Mouse (Mus musculus) liver, embryonic 11.5 days (tissue): ENCODE data around the gene Olfr114. TPM values are rescaled to one million over a fixed set of nuclear protein-coding genes. Genes with fewer than 3 reads are reported as not detected.

Experiments used
- ATAC-seq: fragments of 200-750 bp; cut with Nextera tagmentation; replicated peaks from 2 replicates; pipeline ENCODE4 v1.8.0; 2017; ENCODE audit warnings: moderate number of reproducible peaks, mild to moderate bottlenecking, moderate TSS enrichment, moderate library complexity; ENCODE audit not compliant: low FRiP score
- DNase-seq: peaks from one replicate; pipeline ENCODE4 v3.0.0-alpha.2; 2017; ENCODE audit warnings: low spot score
- H3K27ac ChIP-seq: fragments of 300-500 bp; sonication (generic); 2 replicates; pipeline ENCODE4 v1.5.1; 2014; ENCODE audit warnings: mild to moderate bottlenecking, low read depth, low read length, control low read depth
- H3K27me3 ChIP-seq: fragments of 300-500 bp; sonication (generic); replicated peaks from 2 replicates; pipeline ENCODE4 v1.6.1; 2014; ENCODE audit warnings: low read length, mixed read lengths; ENCODE audit not compliant: control insufficient read depth, insufficient read depth
- H3K36me3 ChIP-seq: fragments of 300-500 bp; sonication (generic); 2 replicates; pipeline ENCODE4 v1.6.1; 2014; ENCODE audit warnings: mild to moderate bottlenecking, low read length, moderate library complexity, mixed read lengths; ENCODE audit not compliant: control insufficient read depth, insufficient read depth
- H3K4me1 ChIP-seq: fragments of 300-500 bp; sonication (generic); replicated peaks from 2 replicates; pipeline ENCODE4 v1.6.1; 2014; ENCODE audit warnings: low read length, mixed read lengths; ENCODE audit not compliant: control insufficient read depth, insufficient read depth
- H3K4me2 ChIP-seq: fragments of 300-500 bp; sonication (generic); 2 replicates; pipeline ENCODE4 v1.6.1; 2014; ENCODE audit warnings: mild to moderate bottlenecking, control low read depth, moderate library complexity
- H3K4me3 ChIP-seq: fragments of 300-500 bp; sonication (generic); 2 replicates; pipeline ENCODE4 v1.5.1; 2014; ENCODE audit warnings: low read depth, low read length, control low read depth
- H3K9ac ChIP-seq: fragments of 300-500 bp; sonication (generic); 2 replicates; pipeline ENCODE4 v1.6.1; 2014; ENCODE audit warnings: low read depth, low read length, control low read depth
- H3K9me3 ChIP-seq: fragments of 300-500 bp; sonication (generic); 2 replicates; pipeline ENCODE4 v1.6.1; 2016; ENCODE audit warnings: low read length, inconsistent platforms, mixed read lengths; ENCODE audit not compliant: control insufficient read depth
- WGBS: fragments of 180-500 bp; shearing (Covaris S2); extraction: QIAGEN DNeasy Blood & Tissue Kit; methylation state at CpG from one replicate; pipeline ENCODE4 v1.1.7; 2014; 5-methylcytosine and 5-hydroxymethylcytosine counted together
- polyA plus RNA-seq: library from polyadenylated mRNA; unstranded; fragments of >200 nt; fragmentation: Nextera tagmentation; extraction: Ambion mirVana; gene quantifications from 2 replicates; pipeline ENCODE4 v1.2.1, GENCODE M21; 2014

Olfr114 gene
- polyA plus RNA-seq: not detected in 2 replicates

GRCm38 (mm10) chr17:37592643-37593042, at the start of gene Olfr114:
Gene Olfr114 (minus strand): TSS chr17:37592743.
- ATAC-seq (no peak), DNase-seq (no peak)
- Histone ChIP-seq H3K4me2 (no peak within 1 kb of the TSS), H3K36me3 (no peaks in the 10 kb centered on the region), H3K4me3 (no peak within 1 kb of the TSS), H3K9ac (no peak within 1 kb of the TSS), H3K9me3 (no peaks in the 10 kb centered on the region), H3K27ac (no peak within 1 kb of the TSS), H3K27me3 (no peaks in the 10 kb centered on the region), H3K4me1 (no peaks in the 10 kb centered on the region)

- H3K4me3 ChIP-seq: no peak within 1 kb of the TSS
- no peaks in the 10 kb centered on the region for H3K36me3 ChIP-seq
- no peaks in the 10 kb centered on the region for H3K4me1 ChIP-seq
- 78% methylated on average over 2 of the region's 2 CpGs for WGBS
- no peak for ATAC-seq
- H3K9ac ChIP-seq: no peak within 1 kb of the TSS
- H3K9me3 ChIP-seq: peaks cover 3% of the 10 kb centered on the region; the same call in 1 of the 2 replicates
- no peak within 1 kb of the TSS for H3K27ac ChIP-seq
- DNase-seq: no peak
- H3K4me2 ChIP-seq: no peak within 1 kb of the TSS
- no peaks in the 10 kb centered on the region for H3K27me3 ChIP-seq
Observed at GRCm38 (mm10) chr17:37627009-37627408, 34.5 kb upstream of the Olfr114 start, which contains the start of the genes Olfr115 and Olfr116. Gene Olfr115 (minus strand): TSS chr17:37627109. Gene Olfr116 (minus strand): TSS chr17:37627199.

- DNase-seq: no peak
Observed at GRCm38 (mm10) chr17:37577563-37577962, 15.0 kb downstream of the Olfr114 start, which contains the start of gene Olfr113. Gene Olfr113 (minus strand): TSS chr17:37577663.

DNA sequence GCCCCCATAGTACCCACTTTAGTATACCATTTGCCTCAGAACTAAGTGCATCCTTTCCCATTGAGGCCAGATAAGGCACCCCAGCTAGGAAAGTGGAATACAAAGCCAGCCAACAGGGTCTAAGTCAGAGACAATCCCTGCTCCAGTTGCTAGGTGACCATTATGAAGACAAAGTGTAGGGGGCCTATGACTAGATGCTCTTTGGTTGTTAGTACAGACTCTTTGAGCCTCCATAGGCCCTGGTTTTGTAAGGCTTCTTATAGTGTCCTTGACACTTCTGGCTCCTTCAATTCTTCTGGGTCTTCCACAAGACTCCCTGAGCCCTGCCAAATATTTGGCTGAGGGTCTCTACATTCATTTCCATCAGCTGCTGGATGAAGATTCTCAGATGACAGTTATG, 23.2 kb downstream of the Olfr114 start, which contains the start of gene Olfr112:
Olfr112 (minus strand) TSS at position 101 of the 400 bp plus-strand sequence.
- no peaks in the 10 kb centered on the region for H3K27me3 ChIP-seq

More at GRCm38 (mm10) chr17:37577563-37577962, 15.0 kb downstream of the Olfr114 start, which contains the start of gene Olfr113:
- Histone ChIP-seq H3K4me3 (no peak within 1 kb of the TSS), H3K4me1 (no peaks in the 10 kb centered on the region), H3K36me3 (no peaks in the 10 kb centered on the region), H3K27me3 (no peaks in the 10 kb centered on the region), H3K9ac (no peak within 1 kb of the TSS), H3K9me3 (no peaks in the 10 kb centered on the region), H3K27ac (no peak within 1 kb of the TSS), H3K4me2 (no peak within 1 kb of the TSS)
- no peak for ATAC-seq

DNA sequence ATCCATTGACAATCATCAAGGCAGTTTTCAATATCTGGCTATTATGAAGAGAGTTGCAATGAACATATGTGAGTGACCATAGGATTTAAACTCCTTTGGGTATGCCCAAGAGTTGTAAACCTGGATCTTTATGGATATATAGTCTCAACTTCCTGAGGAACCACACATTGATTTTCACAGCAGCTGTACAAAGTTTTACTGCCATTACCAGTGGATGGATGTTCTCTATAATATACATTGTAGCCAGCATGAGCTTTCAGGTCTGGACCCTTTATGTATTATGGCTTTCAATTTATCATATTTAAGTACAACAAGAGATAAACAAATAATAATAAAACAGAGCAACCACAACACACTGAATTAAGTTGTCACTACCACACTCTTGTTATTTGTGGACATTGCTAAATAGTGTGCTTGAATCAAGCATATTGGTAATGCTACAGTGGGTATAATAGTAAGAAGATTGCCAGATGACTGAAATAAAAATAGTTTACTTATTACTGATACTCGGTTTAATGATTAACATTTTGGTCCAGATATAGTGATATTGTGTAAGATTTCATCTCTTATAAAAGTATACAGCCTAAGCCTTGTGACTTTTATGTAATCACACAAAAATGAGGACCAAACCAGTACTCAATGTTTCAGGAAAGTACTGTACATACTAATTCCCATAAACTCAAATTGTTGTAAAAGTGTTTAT, 33.5 kb downstream of the Olfr114 start:
- no peaks in the 10 kb centered on the region for H3K36me3 ChIP-seq
- WGBS: 51% methylated on average over 1 of the region's 1 CpGs
- H3K4me2 ChIP-seq: no peak overlapping the region
- ATAC-seq (no peak), DNase-seq (no peak)
- no peaks in the 10 kb centered on the region for H3K9me3 ChIP-seq
- no peaks in the 10 kb centered on the region for H3K27me3 ChIP-seq
- H3K4me1 ChIP-seq: no peaks in the 10 kb centered on the region
- no peak overlapping the region for H3K4me3 ChIP-seq
- no peak overlapping the region for H3K27ac ChIP-seq
- no peak overlapping the region for H3K9ac ChIP-seq

More for the DNA sequence above, 23.2 kb downstream of the Olfr114 start, which contains the start of gene Olfr112:
- Histone ChIP-seq H3K4me1 (no peaks in the 10 kb centered on the region), H3K36me3 (no peaks in the 10 kb centered on the region), H3K9ac (no peak within 1 kb of the TSS), H3K27ac (no peak within 1 kb of the TSS), H3K4me3 (no peak within 1 kb of the TSS), H3K9me3 (no peaks in the 10 kb centered on the region), H3K4me2 (no peak within 1 kb of the TSS)
- ATAC-seq (no peak), DNase-seq (no peak)

DNA sequence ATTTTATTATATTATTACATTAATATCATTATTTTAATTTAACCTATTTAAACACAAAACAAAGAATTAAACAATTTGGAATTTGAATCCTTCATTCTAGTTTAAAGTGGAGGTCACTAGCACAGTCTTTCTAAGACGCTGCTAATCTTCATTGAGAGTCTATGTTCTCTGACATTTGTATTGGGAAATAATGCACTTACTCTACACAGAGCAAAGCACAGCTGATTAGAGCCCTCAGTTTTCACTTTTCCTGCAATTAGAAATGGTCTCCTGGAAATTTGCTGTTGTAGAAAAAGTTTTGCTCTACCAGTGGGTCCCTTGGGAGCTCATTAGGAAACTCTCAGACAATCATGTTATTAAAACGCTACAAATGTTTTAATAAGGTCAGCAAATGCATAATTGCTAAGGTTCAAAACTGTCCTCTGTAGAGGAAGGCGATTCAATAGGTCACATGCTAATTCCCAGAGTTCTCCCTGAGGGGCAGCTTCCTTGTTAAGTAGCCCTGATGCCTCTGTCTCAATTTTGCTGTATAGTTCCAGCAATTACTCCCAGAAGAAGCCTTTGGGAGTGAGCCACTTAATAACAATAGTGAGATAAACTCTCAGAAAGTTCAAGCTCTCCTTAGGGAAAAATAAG, 48.6 kb downstream of the Olfr114 start:
- Histone ChIP-seq H3K4me1 (no peaks in the 10 kb centered on the region), H3K9me3 (no peaks in the 10 kb centered on the region), H3K27me3 (no peaks in the 10 kb centered on the region), H3K4me2 (no peak overlapping the region), H3K36me3 (no peaks in the 10 kb centered on the region), H3K4me3 (no peak overlapping the region), H3K9ac (no peak overlapping the region), H3K27ac (no peak overlapping the region)
- ATAC-seq (no peak), DNase-seq (no peak)
- 70% methylated on average over 3 of the region's 3 CpGs for WGBS

DNA sequence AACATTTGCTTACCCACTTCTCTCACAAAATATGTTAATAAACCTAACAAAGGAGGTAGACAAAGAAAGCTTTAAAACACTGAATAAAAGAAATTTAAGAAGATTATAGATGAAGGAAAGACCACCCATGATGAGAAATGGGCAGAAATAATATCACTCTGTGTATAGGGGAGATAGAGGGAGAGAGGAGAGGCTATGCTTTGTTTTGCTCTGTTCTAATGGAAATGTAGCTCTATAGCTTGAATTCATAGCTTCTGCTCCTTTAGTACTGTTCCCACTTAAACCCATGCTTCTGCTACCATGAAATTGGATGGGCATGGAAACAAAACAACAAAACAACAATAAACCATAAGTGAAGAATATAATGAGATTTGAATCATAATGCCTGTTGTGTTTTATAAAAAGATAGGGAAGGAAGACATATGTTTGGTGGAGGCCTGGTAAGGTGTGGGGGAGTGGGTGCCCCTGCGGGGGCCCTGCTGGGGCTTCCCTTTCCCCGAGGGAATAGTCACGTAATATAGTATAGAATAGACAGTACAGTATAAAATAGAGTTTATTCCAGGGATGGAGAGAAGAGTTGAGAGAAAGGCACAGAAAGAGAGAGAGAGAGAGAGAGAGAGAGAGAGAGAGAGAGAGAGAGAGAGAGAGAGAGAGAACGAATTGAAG, 51.0 kb downstream of the Olfr114 start:
- no peak overlapping the region for H3K27ac ChIP-seq
- no peak overlapping the region for H3K9ac ChIP-seq
- H3K36me3 ChIP-seq: no peaks in the 10 kb centered on the region
- no peaks in the 10 kb centered on the region for H3K4me1 ChIP-seq
- no peak overlapping the region for H3K4me2 ChIP-seq
- WGBS: 76% methylated on average over 4 of the region's 4 CpGs
- H3K4me3 ChIP-seq: no peak overlapping the region
- H3K27me3 ChIP-seq: no peaks in the 10 kb centered on the region
- H3K9me3 ChIP-seq: no peaks in the 10 kb centered on the region
- ATAC-seq (no peak), DNase-seq (no peak)
